Mouse (Mus musculus): ENCODE results near the gene Lekr1. TPM values are rescaled to one million over a fixed set of nuclear protein-coding genes. Genes with fewer than 3 reads are reported as not detected.

Gene Lekr1
- total and polyA plus RNA-seq, 3 experiments = 1.8 to 2.5 TPM; not detected in 1

DNA sequence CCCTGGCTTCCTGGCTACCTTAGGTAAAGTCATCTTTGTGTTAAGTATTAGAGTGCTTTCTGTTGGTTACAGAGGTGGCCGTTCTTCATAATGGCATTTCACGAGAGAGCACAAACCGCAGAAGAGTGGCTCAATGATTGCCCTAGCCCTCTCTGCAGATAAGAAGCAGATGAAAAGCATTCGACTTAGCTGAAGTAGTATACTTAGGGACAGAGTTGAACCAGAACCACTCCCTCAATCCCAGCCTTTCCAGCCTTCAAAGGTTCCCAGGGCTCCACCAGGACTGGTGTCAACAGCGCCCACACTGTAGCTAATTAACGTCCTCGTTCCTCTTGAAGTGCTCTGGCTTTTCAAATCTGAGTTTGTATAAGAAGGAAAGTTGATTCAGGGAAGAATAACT is 166.4 kb downstream of the Lekr1 start:
- H3K36me3 ChIP-seq (ENCODE audit: control insufficient read depth in 1 of 2, insufficient read depth in 2 of 2, low read length in 2 of 2) = peaks cover 0 to 2% of the 10 kb centered on the region in 2 experiments; a peak in 2 of 4 replicates
- no peaks in the 10 kb centered on the region for H3K4me1 ChIP-seq (ENCODE audit: control insufficient read depth in 1 of 2, insufficient read depth in 2 of 2, low read length in 2 of 2)
- TF ChIP-seq KAT2A (conservative IDR thresholded peaks at IDR 0.05; ENCODE audit: low read depth, low read length) (no peak), ZC3H11A (IDR thresholded peaks at IDR 0.05; ENCODE audit: low read depth, low read length) (no peak), MEF2A (IDR thresholded peaks at IDR 0.05; ENCODE audit: extremely low read depth, insufficient replicate concordance, low read depth, low read length, poor library complexity, severe bottlenecking) (no peak)
- no peaks in the 10 kb centered on the region for H3K79me2 ChIP-seq (ENCODE audit: control insufficient read depth, insufficient read depth, low read length, poor library complexity)
- H3K27me3 ChIP-seq (ENCODE audit: control insufficient read depth in 1 of 2, insufficient read depth in 2 of 2, low read length in 2 of 2) = peaks cover 5 to 6% of the 10 kb centered on the region in 2 experiments
- no peak overlapping the region for H3K9ac ChIP-seq (ENCODE audit: control insufficient read depth, low read depth, low read length, poor library complexity, severe bottlenecking)
- no peak for DNase-seq (ENCODE audit: low read depth, low spot score)
- no peak overlapping the region for H3K4me3 ChIP-seq (ENCODE audit: control insufficient read depth in 1 of 2, insufficient read depth in 1 of 2, low read depth in 2 of 2, low read length in 2 of 2)
- H3K27ac ChIP-seq (ENCODE audit: control insufficient read depth, low read depth, low read length) = no peak overlapping the region
- no peaks in the 10 kb centered on the region for H3K9me3 ChIP-seq (replicated peaks; ENCODE audit: insufficient read depth, low read length)

DNA sequence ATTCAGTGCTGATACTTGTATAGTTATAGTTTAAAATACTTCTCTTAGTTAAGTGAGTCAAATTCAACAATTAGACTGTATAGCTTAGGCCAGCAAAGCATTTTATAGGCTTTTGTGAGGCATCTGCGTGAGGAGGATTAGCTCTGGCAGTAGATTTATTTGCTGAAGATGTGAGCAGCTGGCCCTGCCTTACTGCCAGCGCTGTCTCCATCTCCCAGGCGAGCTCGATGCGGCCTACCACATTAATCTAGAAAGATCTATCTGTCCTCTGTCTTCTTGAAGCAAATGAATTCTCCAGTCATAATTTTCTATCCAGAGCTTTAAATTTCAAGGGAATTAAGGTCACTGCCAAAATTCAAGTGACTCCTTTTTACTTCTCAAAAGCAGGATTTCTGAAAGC is 170.4 kb downstream of the Lekr1 start:
- H3K9ac ChIP-seq (ENCODE audit: control insufficient read depth, low read depth, low read length, poor library complexity, severe bottlenecking) = no peak overlapping the region
- no peak for DNase-seq (ENCODE audit: low read depth, low spot score)
- H3K4me1 ChIP-seq (ENCODE audit: control insufficient read depth in 1 of 2, insufficient read depth in 2 of 2, low read length in 2 of 2) = no peaks in the 10 kb centered on the region
- no peak overlapping the region for H3K27ac ChIP-seq (ENCODE audit: control insufficient read depth, low read depth, low read length)
- no peak overlapping the region for H3K4me3 ChIP-seq (ENCODE audit: control insufficient read depth in 1 of 2, insufficient read depth in 1 of 2, low read depth in 2 of 2, low read length in 2 of 2)
- no peaks in the 10 kb centered on the region for H3K79me2 ChIP-seq (ENCODE audit: control insufficient read depth, insufficient read depth, low read length, poor library complexity)
- TF ChIP-seq JUND (IDR thresholded peaks at IDR 0.05; ENCODE audit: low read depth, low read length) = no peak
- TF ChIP-seq MAFK (IDR thresholded peaks at IDR 0.05; ENCODE audit: borderline replicate concordance, low read depth, low read length) = no peak
- no peak for TF ChIP-seq USF2 (IDR thresholded peaks at IDR 0.05; ENCODE audit: borderline replicate concordance in 1 of 2, insufficient read depth in 1 of 2, low read depth in 1 of 2, low read length in 2 of 2)
- TF ChIP-seq UBTF (IDR thresholded peaks at IDR 0.05; ENCODE audit: borderline replicate concordance, insufficient read depth, low read depth, low read length) = no peak
- TF ChIP-seq POLR2A (IDR thresholded peaks at IDR 0.05; ENCODE audit: control insufficient read depth in 1 of 2, insufficient read depth in 1 of 2, low read depth in 1 of 2, low read length in 2 of 2, poor library complexity in 1 of 2) = no peak
- TF ChIP-seq USF1 (IDR thresholded peaks at IDR 0.05; ENCODE audit: low read depth, low read length) = no peak
- TF ChIP-seq KAT2A (conservative IDR thresholded peaks at IDR 0.05; ENCODE audit: low read depth, low read length) = no peak
- no peak for TF ChIP-seq RCOR1 (IDR thresholded peaks at IDR 0.05; ENCODE audit: low read depth, low read length)
- TF ChIP-seq MEF2A (IDR thresholded peaks at IDR 0.05; ENCODE audit: extremely low read depth, insufficient replicate concordance, low read depth, low read length, poor library complexity, severe bottlenecking) = no peak
- TF ChIP-seq E2F4 (IDR thresholded peaks at IDR 0.05; ENCODE audit: borderline replicate concordance, low read depth, low read length) = no peak
- TF ChIP-seq NELFE (IDR thresholded peaks at IDR 0.05; ENCODE audit: low read depth, low read length) = no peak
- TF ChIP-seq CHD2 (IDR thresholded peaks at IDR 0.05; ENCODE audit: low read length) = no peak
- no peak for TF ChIP-seq RAD21 (IDR thresholded peaks at IDR 0.05; ENCODE audit: low read depth, low read length)
- no peak for TF ChIP-seq CHD1 (IDR thresholded peaks at IDR 0.05; ENCODE audit: low read depth, low read length)
- TF ChIP-seq MYB (IDR thresholded peaks at IDR 0.05; ENCODE audit: low read depth, low read length) = no peak
- TF ChIP-seq HCFC1 (IDR thresholded peaks at IDR 0.05; ENCODE audit: low read depth, low read length) = no peak
- no peak for TF ChIP-seq TCF12 (IDR thresholded peaks at IDR 0.05; ENCODE audit: low read depth, low read length)
- no peak for TF ChIP-seq TAL1 (IDR thresholded peaks at IDR 0.05; ENCODE audit: low read length)
- TF ChIP-seq EP300 (IDR thresholded peaks at IDR 0.05; ENCODE audit: low read depth in 1 of 2, low read length in 2 of 2) = no peak
- no peak for TF ChIP-seq SMC3 (IDR thresholded peaks at IDR 0.05; ENCODE audit: low read depth, low read length)
- peaks cover 4 to 6% of the 10 kb centered on the region in 2 experiments for H3K27me3 ChIP-seq (ENCODE audit: control insufficient read depth in 1 of 2, insufficient read depth in 2 of 2, low read length in 2 of 2)
- no peaks in the 10 kb centered on the region for H3K36me3 ChIP-seq (ENCODE audit: control insufficient read depth in 1 of 2, insufficient read depth in 2 of 2, low read length in 2 of 2)
- H3K9me3 ChIP-seq (replicated peaks; ENCODE audit: insufficient read depth, low read length) = no peaks in the 10 kb centered on the region

Data from MEL (cell line).